Mouse (Mus musculus): ENCODE results near the gene Prr15.

GRCm38 (mm10) chr6:54279391-54279790 lies 46.2 kb upstream of the Prr15 start:
- TF ChIP-seq GATA1 (IDR thresholded peaks at IDR 0.05; ENCODE audit: low read length) (no peak), TAL1 (IDR thresholded peaks at IDR 0.05; ENCODE audit: low read length) (no peak)
